Mouse (Mus musculus): ENCODE data around the gene Akap2. TPM values are rescaled to one million over a fixed set of nuclear protein-coding genes. Genes with fewer than 3 reads are reported as not detected.

Akap2 gene
- polyA plus RNA-seq, 1 experiment, result 348 TPM

GRCm38 (mm10) chr4:57722296-57722695 lies 4.8 kb downstream of the Akap2 start:
- 93% methylated on average over 4 of the region's 4 CpGs for WGBS
- H3K4me1 ChIP-seq (ENCODE audit: control insufficient read depth, insufficient read depth, low read length), result no peaks in the 10 kb centered on the region
- H3K4me3 ChIP-seq (replicated peaks; ENCODE audit: extremely low read depth, low read depth, low read length), result no peak overlapping the region
- no peak for DNase-seq
- TF ChIP-seq CTCF (IDR thresholded peaks at IDR 0.05; ENCODE audit: insufficient read depth, low read length), result no peak
- no peak for TF ChIP-seq POLR2A (IDR thresholded peaks at IDR 0.05; ENCODE audit: borderline replicate concordance, extremely low read depth, low read depth, low read length)

GRCm38 (mm10) chr4:57723659-57724058 lies 6.2 kb downstream of the Akap2 start:
- DNase-seq, result no peak
- H3K4me1 ChIP-seq (ENCODE audit: control insufficient read depth, insufficient read depth, low read length), result no peaks in the 10 kb centered on the region; the same call in 1 of the 2 replicates
- WGBS, result 72% methylated on average over 2 of the region's 2 CpGs
- no peak overlapping the region for H3K4me3 ChIP-seq (replicated peaks; ENCODE audit: extremely low read depth, low read depth, low read length)
- no peak for TF ChIP-seq POLR2A (IDR thresholded peaks at IDR 0.05; ENCODE audit: borderline replicate concordance, extremely low read depth, low read depth, low read length)
- TF ChIP-seq CTCF (IDR thresholded peaks at IDR 0.05; ENCODE audit: insufficient read depth, low read length), result peak; percentile 57

- 58% methylated on average over 1 of the region's 1 CpGs for whole genome bisulfite sequencing
- Histone ChIP-seq H3K4me3 (replicated peaks; ENCODE audit: extremely low read depth, low read depth, low read length) (no peak overlapping the region), H3K4me1 (ENCODE audit: control insufficient read depth, insufficient read depth, low read length) (peaks cover 13% of the 10 kb centered on the region)
- no peak for TF ChIP-seq CTCF (IDR thresholded peaks at IDR 0.05; ENCODE audit: insufficient read depth, low read length)
- no peak for TF ChIP-seq POLR2A (IDR thresholded peaks at IDR 0.05; ENCODE audit: borderline replicate concordance, extremely low read depth, low read depth, low read length)
- DNase-seq, result no peak
Observed at GRCm38 (mm10) chr4:57725569-57725968, 8.1 kb downstream of the Akap2 start.

- TF ChIP-seq POLR2A (IDR thresholded peaks at IDR 0.05; ENCODE audit: borderline replicate concordance, extremely low read depth, low read depth, low read length), result no peak
- TF ChIP-seq CTCF (IDR thresholded peaks at IDR 0.05; ENCODE audit: insufficient read depth, low read length), result no peak
- peaks cover 16% of the 10 kb centered on the region for H3K4me1 ChIP-seq (ENCODE audit: control insufficient read depth, insufficient read depth, low read length)
- no peak for DNase-seq
- WGBS, result 77% methylated on average over 4 of the region's 4 CpGs
- no peak overlapping the region for H3K4me3 ChIP-seq (replicated peaks; ENCODE audit: extremely low read depth, low read depth, low read length)
Observed at GRCm38 (mm10) chr4:57728611-57729183, 11.2 kb downstream of the Akap2 start.

- DNase-seq, result no peak
- WGBS, result 61% methylated on average over 6 of the region's 6 CpGs
- peaks cover 16% of the 10 kb centered on the region for H3K4me1 ChIP-seq (ENCODE audit: control insufficient read depth, insufficient read depth, low read length)
- TF ChIP-seq POLR2A (IDR thresholded peaks at IDR 0.05; ENCODE audit: borderline replicate concordance, extremely low read depth, low read depth, low read length) (no peak), CTCF (IDR thresholded peaks at IDR 0.05; ENCODE audit: insufficient read depth, low read length) (no peak)
- H3K4me3 ChIP-seq (replicated peaks; ENCODE audit: extremely low read depth, low read depth, low read length), result no peak overlapping the region
Observed at GRCm38 (mm10) chr4:57730047-57730446, 12.6 kb downstream of the Akap2 start.

GRCm38 (mm10) chr4:57730801-57731598 lies 13.5 kb downstream of the Akap2 start:
- no peak for TF ChIP-seq POLR2A (IDR thresholded peaks at IDR 0.05; ENCODE audit: borderline replicate concordance, extremely low read depth, low read depth, low read length)
- TF ChIP-seq CTCF (IDR thresholded peaks at IDR 0.05; ENCODE audit: insufficient read depth, low read length), result no peak
- no peak for DNase-seq

GRCm38 (mm10) chr4:57732351-57732750 lies 14.9 kb downstream of the Akap2 start:
- H3K4me3 ChIP-seq (replicated peaks; ENCODE audit: extremely low read depth, low read depth, low read length), result no peak overlapping the region
- 85% methylated on average over 5 of the region's 5 CpGs for WGBS
- TF ChIP-seq CTCF (IDR thresholded peaks at IDR 0.05; ENCODE audit: insufficient read depth, low read length), result no peak
- TF ChIP-seq POLR2A (IDR thresholded peaks at IDR 0.05; ENCODE audit: borderline replicate concordance, extremely low read depth, low read depth, low read length), result no peak
- no peak for DNase-seq
- H3K4me1 ChIP-seq (ENCODE audit: control insufficient read depth, insufficient read depth, low read length), result peaks cover 16% of the 10 kb centered on the region

More at GRCm38 (mm10) chr4:57730801-57731598, 13.5 kb downstream of the Akap2 start:
- H3K4me3 ChIP-seq (replicated peaks; ENCODE audit: extremely low read depth, low read depth, low read length), result no peak overlapping the region
- peaks cover 16% of the 10 kb centered on the region for H3K4me1 ChIP-seq (ENCODE audit: control insufficient read depth, insufficient read depth, low read length)
- WGBS, result 56% methylated on average over 11 of the region's 11 CpGs

GRCm38 (mm10) chr4:57733445-57733844 lies 16.0 kb downstream of the Akap2 start:
- DNase-seq, result no peak
- 71% methylated on average over 3 of the region's 3 CpGs for whole genome bisulfite sequencing
- TF ChIP-seq CTCF (IDR thresholded peaks at IDR 0.05; ENCODE audit: insufficient read depth, low read length), result no peak
- no peak for TF ChIP-seq POLR2A (IDR thresholded peaks at IDR 0.05; ENCODE audit: borderline replicate concordance, extremely low read depth, low read depth, low read length)
- Histone ChIP-seq H3K4me1 (ENCODE audit: control insufficient read depth, insufficient read depth, low read length) (peaks cover 16% of the 10 kb centered on the region), H3K4me3 (replicated peaks; ENCODE audit: extremely low read depth, low read depth, low read length) (no peak overlapping the region)

GRCm38 (mm10) chr4:57735426-57735825 lies 18.0 kb downstream of the Akap2 start:
- Histone ChIP-seq H3K4me3 (replicated peaks; ENCODE audit: extremely low read depth, low read depth, low read length) (no peak overlapping the region), H3K4me1 (ENCODE audit: control insufficient read depth, insufficient read depth, low read length) (0 out of 2 replicates have a peak, but pooled peaks cover 4% of the 10 kb centered on the region)
- TF ChIP-seq CTCF (IDR thresholded peaks at IDR 0.05; ENCODE audit: insufficient read depth, low read length), result no peak
- no peak for TF ChIP-seq POLR2A (IDR thresholded peaks at IDR 0.05; ENCODE audit: borderline replicate concordance, extremely low read depth, low read depth, low read length)
- DNase-seq, result no peak
- WGBS, result 74% methylated on average over 5 of the region's 5 CpGs
